Mouse (Mus musculus) hindbrain, embryonic 15.5 days (tissue): ENCODE data around the gene Prkar2b. TPM values are rescaled to one million over a fixed set of nuclear protein-coding genes. Genes with fewer than 3 reads are reported as not detected.

Experiments
- ATAC-seq: fragments of 200-750 bp; cut with Nextera tagmentation; 2 replicates; pipeline ENCODE4 v1.8.0; 2017; ENCODE audit warnings: low read depth, moderate number of reproducible peaks, moderate TSS enrichment; ENCODE audit not compliant: low FRiP score
- H3K27ac ChIP-seq: fragments of 300-500 bp; sonication (generic); replicated peaks from 2 replicates; pipeline ENCODE4 v1.5.1; 2015; ENCODE audit warnings: mild to moderate bottlenecking, inconsistent platforms
- H3K27me3 ChIP-seq: fragments of 300-500 bp; sonication (generic); 2 replicates; pipeline ENCODE4 v1.6.1; 2015; ENCODE audit warnings: control low read depth, inconsistent platforms
- H3K36me3 ChIP-seq: fragments of 300-500 bp; sonication (generic); 2 replicates; pipeline ENCODE4 v1.6.1; 2015; ENCODE audit warnings: control low read depth, inconsistent platforms
- H3K4me1 ChIP-seq: fragments of 300-500 bp; sonication (generic); replicated peaks from 2 replicates; pipeline ENCODE4 v1.6.1; 2015; ENCODE audit warnings: control low read depth, inconsistent platforms
- H3K4me2 ChIP-seq: fragments of 300-500 bp; sonication (generic); 2 replicates; pipeline ENCODE4 v1.6.1; 2015; ENCODE audit warnings: moderate library complexity, mild to moderate bottlenecking, inconsistent platforms
- H3K4me3 ChIP-seq: fragments of 300-500 bp; sonication (generic); 2 replicates; pipeline ENCODE4 v1.5.1; 2015; ENCODE audit warnings: mild to moderate bottlenecking, inconsistent platforms
- H3K9ac ChIP-seq: fragments of 300-500 bp; sonication (generic); 2 replicates; pipeline ENCODE4 v1.6.1; 2015; ENCODE audit warnings: inconsistent platforms
- H3K9me3 ChIP-seq: fragments of 300-500 bp; sonication (generic); 2 replicates; pipeline ENCODE4 v1.6.1; 2016; ENCODE audit warnings: control low read depth, inconsistent platforms
- WGBS: fragments of 180-500 bp; shearing (Covaris S2); methylation state at CpG from one replicate; pipeline ENCODE4 v1.1.7; 2015; 5-methylcytosine and 5-hydroxymethylcytosine counted together
- polyA plus RNA-seq: library from polyadenylated mRNA; unstranded; fragments of >200 nt; fragmentation: Nextera tagmentation; extraction: Ambion mirVana; gene quantifications from 2 replicates; pipeline ENCODE4 v1.2.1, GENCODE M21; 2015

Prkar2b gene
- polyA plus RNA-seq, 1 experiment from 2014 or later, result 138 TPM

- Histone ChIP-seq H3K4me1 (no peaks in the 10 kb centered on the region), H3K4me3 (no peak overlapping the region), H3K27ac (no peak overlapping the region), H3K4me2 (no peak overlapping the region), H3K9ac (no peak overlapping the region), H3K36me3 (peaks cover 47% of the 10 kb centered on the region), H3K9me3 (no peaks in the 10 kb centered on the region), H3K27me3 (no peaks in the 10 kb centered on the region)
- 96% methylated on average over 3 of the region's 3 CpGs for WGBS
- no peak for ATAC-seq
These were observed 129.3 kb downstream of the Prkar2b start for GRCm38 (mm10) chr12:31931818-31932217.

- Histone ChIP-seq H3K9me3 (no peaks in the 10 kb centered on the region), H3K27ac (no peak overlapping the region), H3K9ac (no peak overlapping the region), H3K27me3 (no peaks in the 10 kb centered on the region), H3K4me1 (no peaks in the 10 kb centered on the region), H3K36me3 (peaks cover 38% of the 10 kb centered on the region), H3K4me2 (no peak overlapping the region), H3K4me3 (no peak overlapping the region)
- 87% methylated on average over 3 of the region's 3 CpGs for WGBS
- no peak for ATAC-seq
These were observed 132.6 kb downstream of the Prkar2b start for GRCm38 (mm10) chr12:31928498-31928897.

- Histone ChIP-seq H3K27me3 (no peaks in the 10 kb centered on the region), H3K9ac (no peak overlapping the region), H3K36me3 (peaks cover 32% of the 10 kb centered on the region), H3K4me2 (no peak overlapping the region), H3K27ac (no peak overlapping the region), H3K9me3 (no peaks in the 10 kb centered on the region), H3K4me3 (no peak overlapping the region), H3K4me1 (no peaks in the 10 kb centered on the region)
- WGBS, result 34% methylated on average over 4 of the region's 4 CpGs
- peak; percentile 89 for ATAC-seq
These were observed 134.4 kb downstream of the Prkar2b start for GRCm38 (mm10) chr12:31926661-31927061.

GRCm38 (mm10) chr12:31925343-31925742 is 135.8 kb downstream of the Prkar2b start:
- no peak for ATAC-seq
- Histone ChIP-seq H3K27me3 (no peaks in the 10 kb centered on the region), H3K9ac (no peak overlapping the region), H3K27ac (no peak overlapping the region), H3K9me3 (no peaks in the 10 kb centered on the region), H3K4me1 (no peaks in the 10 kb centered on the region), H3K4me3 (no peak overlapping the region), H3K36me3 (peaks cover 25% of the 10 kb centered on the region), H3K4me2 (no peak overlapping the region)
- WGBS, result 95% methylated on average over 6 of the region's 6 CpGs

- ATAC-seq, result no peak
- Histone ChIP-seq H3K27ac (no peak overlapping the region), H3K36me3 (peaks cover 20% of the 10 kb centered on the region), H3K4me1 (no peaks in the 10 kb centered on the region), H3K9ac (no peak overlapping the region), H3K4me3 (no peak overlapping the region), H3K27me3 (no peaks in the 10 kb centered on the region), H3K9me3 (no peaks in the 10 kb centered on the region), H3K4me2 (no peak overlapping the region)
- 96% methylated on average over 3 of the region's 3 CpGs for WGBS
These were observed 137.0 kb downstream of the Prkar2b start for GRCm38 (mm10) chr12:31924135-31924534.

- Histone ChIP-seq H3K27ac (no peak overlapping the region), H3K4me1 (no peaks in the 10 kb centered on the region), H3K4me3 (no peak overlapping the region), H3K36me3 (0 out of 2 replicates have a peak, but pooled peaks cover 4% of the 10 kb centered on the region), H3K9ac (no peak overlapping the region), H3K4me2 (no peak overlapping the region), H3K27me3 (no peaks in the 10 kb centered on the region), H3K9me3 (no peaks in the 10 kb centered on the region)
- no peak for ATAC-seq
- 81% methylated on average over 18 of the region's 18 CpGs for WGBS
These were observed 140.4 kb downstream of the Prkar2b start for GRCm38 (mm10) chr12:31920464-31921405.

- Histone ChIP-seq H3K9ac (no peak overlapping the region), H3K4me2 (no peak overlapping the region), H3K27ac (no peak overlapping the region), H3K4me1 (no peaks in the 10 kb centered on the region), H3K36me3 (no peaks in the 10 kb centered on the region), H3K4me3 (no peak overlapping the region), H3K9me3 (no peaks in the 10 kb centered on the region), H3K27me3 (no peaks in the 10 kb centered on the region)
- ATAC-seq, result no peak
- 78% methylated on average over 5 of the region's 5 CpGs for WGBS
These were observed 143.9 kb downstream of the Prkar2b start for GRCm38 (mm10) chr12:31917245-31917644.

GRCm38 (mm10) chr12:31916691-31917090 is 144.4 kb downstream of the Prkar2b start:
- 94% methylated on average over 5 of the region's 5 CpGs for WGBS
- no peaks in the 10 kb centered on the region for H3K36me3 ChIP-seq

GRCm38 (mm10) chr12:31913614-31914013 is 147.5 kb downstream of the Prkar2b start:
- Histone ChIP-seq H3K4me3 (no peak overlapping the region), H3K9ac (no peak overlapping the region), H3K4me1 (no peaks in the 10 kb centered on the region), H3K27ac (no peak overlapping the region), H3K27me3 (no peaks in the 10 kb centered on the region), H3K36me3 (no peaks in the 10 kb centered on the region), H3K9me3 (no peaks in the 10 kb centered on the region), H3K4me2 (no peak overlapping the region)
- no peak for ATAC-seq
- 81% methylated on average over 4 of the region's 4 CpGs for WGBS

More at GRCm38 (mm10) chr12:31916691-31917090, 144.4 kb downstream of the Prkar2b start:
- Histone ChIP-seq H3K9me3 (no peaks in the 10 kb centered on the region), H3K9ac (no peak overlapping the region), H3K27ac (no peak overlapping the region), H3K4me3 (no peak overlapping the region), H3K27me3 (no peaks in the 10 kb centered on the region), H3K4me2 (no peak overlapping the region), H3K4me1 (no peaks in the 10 kb centered on the region)
- no peak for ATAC-seq

- Histone ChIP-seq H3K27ac (no peak overlapping the region), H3K9me3 (no peaks in the 10 kb centered on the region), H3K27me3 (no peaks in the 10 kb centered on the region), H3K9ac (no peak overlapping the region), H3K4me1 (no peaks in the 10 kb centered on the region), H3K4me2 (no peak overlapping the region), H3K4me3 (no peak overlapping the region), H3K36me3 (no peaks in the 10 kb centered on the region)
- WGBS, result 90% methylated on average over 6 of the region's 6 CpGs
- ATAC-seq, result no peak
These were observed 148.0 kb downstream of the Prkar2b start for GRCm38 (mm10) chr12:31912966-31913551.
